Mouse (Mus musculus): Measurements from ENCODE around the gene Dnah6. TPM values are rescaled to one million over a fixed set of nuclear protein-coding genes. Genes with fewer than 3 reads are reported as not detected.

Dnah6 gene
- polyA plus RNA-seq, 1 experiment from 2014 or later = 0.03 TPM

GRCm38 (mm10) chr6:73143403-73143802, 78.0 kb downstream of the Dnah6 start:
- Histone ChIP-seq H3K9me3 (replicated peaks; ENCODE audit: control insufficient read depth, low read length) (0 out of 2 replicates have a peak, but pooled peaks cover 3% of the 10 kb centered on the region), H3K27me3 (ENCODE audit: control insufficient read depth, insufficient read depth, low read length) (no peaks in the 10 kb centered on the region), H3K36me3 (ENCODE audit: control insufficient read depth, insufficient read depth, low read length) (no peaks in the 10 kb centered on the region), H3K4me1 (ENCODE audit: control insufficient read depth, insufficient read depth, low read length) (no peaks in the 10 kb centered on the region), H3K4me2 (no peak overlapping the region), H3K9ac (ENCODE audit: low read depth, low read length) (no peak overlapping the region), H3K27ac (ENCODE audit: low read depth, low read length) (no peak overlapping the region), H3K4me3 (ENCODE audit: low read depth, low read length) (no peak overlapping the region)
- ATAC-seq (replicated peaks; ENCODE audit: insufficient number of reproducible peaks, low FRiP score, low TSS enrichment) = no peak
- WGBS (ENCODE audit: insufficient replicate concordance) = 87% methylated on average over 7 of the region's 7 CpGs

- Histone ChIP-seq H3K9me3 (replicated peaks; ENCODE audit: control insufficient read depth, low read length) (0 out of 2 replicates have a peak, but pooled peaks cover 3% of the 10 kb centered on the region), H3K36me3 (ENCODE audit: control insufficient read depth, insufficient read depth, low read length) (no peaks in the 10 kb centered on the region), H3K27ac (ENCODE audit: low read depth, low read length) (no peak overlapping the region), H3K27me3 (ENCODE audit: control insufficient read depth, insufficient read depth, low read length) (no peaks in the 10 kb centered on the region), H3K4me2 (no peak overlapping the region), H3K4me3 (ENCODE audit: low read depth, low read length) (no peak overlapping the region), H3K9ac (ENCODE audit: low read depth, low read length) (no peak overlapping the region), H3K4me1 (ENCODE audit: control insufficient read depth, insufficient read depth, low read length) (no peaks in the 10 kb centered on the region)
- no peak for ATAC-seq (replicated peaks; ENCODE audit: insufficient number of reproducible peaks, low FRiP score, low TSS enrichment)
- WGBS (ENCODE audit: insufficient replicate concordance) = 84% methylated on average over 4 of the region's 4 CpGs
Observed at GRCm38 (mm10) chr6:73142776-73143175, 78.7 kb downstream of the Dnah6 start.

DNA sequence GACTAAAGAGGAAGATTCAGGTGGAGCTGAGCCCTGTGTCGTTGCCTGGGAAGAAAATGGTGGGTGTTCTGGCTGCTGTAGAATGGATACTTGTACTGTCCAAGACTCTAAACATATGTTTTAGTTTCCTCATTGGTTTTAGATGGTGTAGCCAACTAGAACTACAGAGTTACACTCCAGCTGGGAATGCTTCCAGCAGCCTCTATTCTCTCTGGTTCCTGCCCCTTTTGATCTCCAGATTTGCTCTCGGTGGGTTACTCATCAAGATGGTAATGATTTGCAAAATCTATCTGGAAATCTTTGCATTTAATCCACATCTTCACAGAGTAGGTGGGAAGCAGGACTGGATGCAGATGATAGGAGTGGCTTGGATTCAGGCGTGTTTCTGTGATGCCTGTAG, 80.6 kb downstream of the Dnah6 start:
- 82% methylated on average over 3 of the region's 3 CpGs for WGBS (ENCODE audit: insufficient replicate concordance)
- no peak overlapping the region for H3K4me2 ChIP-seq
- H3K27me3 ChIP-seq (ENCODE audit: control insufficient read depth, insufficient read depth, low read length) = no peaks in the 10 kb centered on the region
- no peaks in the 10 kb centered on the region for H3K36me3 ChIP-seq (ENCODE audit: control insufficient read depth, insufficient read depth, low read length)
- no peak overlapping the region for H3K27ac ChIP-seq (ENCODE audit: low read depth, low read length)
- H3K4me1 ChIP-seq (ENCODE audit: control insufficient read depth, insufficient read depth, low read length) = no peaks in the 10 kb centered on the region
- 0 out of 2 replicates have a peak, but pooled peaks cover 3% of the 10 kb centered on the region for H3K9me3 ChIP-seq (replicated peaks; ENCODE audit: control insufficient read depth, low read length)
- H3K9ac ChIP-seq (ENCODE audit: low read depth, low read length) = no peak overlapping the region
- ATAC-seq (replicated peaks; ENCODE audit: insufficient number of reproducible peaks, low FRiP score, low TSS enrichment) = no peak
- H3K4me3 ChIP-seq (ENCODE audit: low read depth, low read length) = no peak overlapping the region

- Histone ChIP-seq H3K9ac (ENCODE audit: low read depth, low read length) (no peak overlapping the region), H3K27ac (ENCODE audit: low read depth, low read length) (no peak overlapping the region), H3K9me3 (replicated peaks; ENCODE audit: control insufficient read depth, low read length) (no peaks in the 10 kb centered on the region), H3K4me1 (ENCODE audit: control insufficient read depth, insufficient read depth, low read length) (no peaks in the 10 kb centered on the region), H3K4me2 (no peak overlapping the region), H3K4me3 (ENCODE audit: low read depth, low read length) (no peak overlapping the region), H3K36me3 (ENCODE audit: control insufficient read depth, insufficient read depth, low read length) (no peaks in the 10 kb centered on the region), H3K27me3 (ENCODE audit: control insufficient read depth, insufficient read depth, low read length) (no peaks in the 10 kb centered on the region)
- no peak for ATAC-seq (replicated peaks; ENCODE audit: insufficient number of reproducible peaks, low FRiP score, low TSS enrichment)
- 44% methylated on average over 5 of the region's 5 CpGs for WGBS (ENCODE audit: insufficient replicate concordance)
Observed at GRCm38 (mm10) chr6:73132784-73133183, 88.7 kb downstream of the Dnah6 start.

- no peaks in the 10 kb centered on the region for H3K9me3 ChIP-seq (replicated peaks; ENCODE audit: control insufficient read depth, low read length)
- H3K4me1 ChIP-seq (ENCODE audit: control insufficient read depth, insufficient read depth, low read length) = no peaks in the 10 kb centered on the region
- no peaks in the 10 kb centered on the region for H3K27me3 ChIP-seq (ENCODE audit: control insufficient read depth, insufficient read depth, low read length)
- no peak overlapping the region for H3K4me3 ChIP-seq (ENCODE audit: low read depth, low read length)
- WGBS (ENCODE audit: insufficient replicate concordance) = 61% methylated on average over 9 of the region's 9 CpGs
- no peak overlapping the region for H3K9ac ChIP-seq (ENCODE audit: low read depth, low read length)
- H3K36me3 ChIP-seq (ENCODE audit: control insufficient read depth, insufficient read depth, low read length) = no peaks in the 10 kb centered on the region
- no peak for ATAC-seq (replicated peaks; ENCODE audit: insufficient number of reproducible peaks, low FRiP score, low TSS enrichment)
- H3K4me2 ChIP-seq = no peak overlapping the region
- H3K27ac ChIP-seq (ENCODE audit: low read depth, low read length) = no peak overlapping the region
Observed at GRCm38 (mm10) chr6:73127594-73127993, 93.9 kb downstream of the Dnah6 start.

DNA sequence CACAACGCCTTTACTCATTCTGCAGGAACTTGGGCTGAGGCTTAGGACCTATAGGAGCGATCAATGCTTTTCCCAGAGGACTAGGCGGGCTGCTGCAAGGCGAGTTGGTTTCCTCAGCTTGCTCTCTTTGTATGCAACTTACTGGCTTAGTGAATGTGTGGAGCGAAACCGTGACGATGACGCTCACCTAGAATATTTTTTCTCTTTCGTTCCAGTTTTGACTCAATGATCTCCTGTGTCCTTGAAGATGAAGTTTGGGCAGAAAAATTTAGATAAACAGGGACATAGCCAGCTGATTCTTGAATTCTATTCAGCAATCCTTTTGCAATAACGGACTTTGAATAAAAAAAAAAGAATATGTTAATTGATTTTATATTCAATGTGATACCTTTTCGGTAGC, 101.1 kb downstream of the Dnah6 start:
- H3K4me3 ChIP-seq (ENCODE audit: low read depth, low read length) = no peak overlapping the region
- no peak for ATAC-seq (replicated peaks; ENCODE audit: insufficient number of reproducible peaks, low FRiP score, low TSS enrichment)
- no peaks in the 10 kb centered on the region for H3K9me3 ChIP-seq (replicated peaks; ENCODE audit: control insufficient read depth, low read length)
- H3K4me2 ChIP-seq = no peak overlapping the region
- H3K27ac ChIP-seq (ENCODE audit: low read depth, low read length) = no peak overlapping the region
- H3K27me3 ChIP-seq (ENCODE audit: control insufficient read depth, insufficient read depth, low read length) = no peaks in the 10 kb centered on the region
- no peaks in the 10 kb centered on the region for H3K36me3 ChIP-seq (ENCODE audit: control insufficient read depth, insufficient read depth, low read length)
- no peak overlapping the region for H3K9ac ChIP-seq (ENCODE audit: low read depth, low read length)
- H3K4me1 ChIP-seq (ENCODE audit: control insufficient read depth, insufficient read depth, low read length) = no peaks in the 10 kb centered on the region
- WGBS (ENCODE audit: insufficient replicate concordance) = 85% methylated on average over 11 of the region's 11 CpGs

DNA sequence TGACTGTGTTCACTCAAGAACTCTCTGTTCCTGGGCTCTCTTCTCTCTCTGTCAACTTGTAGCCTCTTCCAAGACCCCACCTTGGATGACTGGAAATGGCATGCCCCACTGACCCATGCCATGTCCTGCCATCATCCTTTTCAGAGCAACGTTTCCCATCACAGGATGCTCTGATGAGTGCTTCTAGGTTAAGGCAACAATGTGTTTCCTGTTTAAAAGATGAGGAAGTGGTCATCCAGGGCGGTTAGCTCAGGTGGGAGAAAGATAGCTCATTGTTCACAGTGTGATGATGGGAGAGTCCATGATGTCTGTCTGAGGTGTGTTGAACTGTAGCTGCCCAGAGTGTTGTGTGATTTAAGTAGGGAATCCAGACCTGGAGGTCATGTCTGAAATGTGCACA, 107.6 kb downstream of the Dnah6 start:
- ATAC-seq (replicated peaks; ENCODE audit: insufficient number of reproducible peaks, low FRiP score, low TSS enrichment) = no peak
- H3K27ac ChIP-seq (ENCODE audit: low read depth, low read length) = no peak overlapping the region
- H3K27me3 ChIP-seq (ENCODE audit: control insufficient read depth, insufficient read depth, low read length) = no peaks in the 10 kb centered on the region
- H3K36me3 ChIP-seq (ENCODE audit: control insufficient read depth, insufficient read depth, low read length) = no peaks in the 10 kb centered on the region
- no peaks in the 10 kb centered on the region for H3K4me1 ChIP-seq (ENCODE audit: control insufficient read depth, insufficient read depth, low read length)
- no peak overlapping the region for H3K4me2 ChIP-seq
- no peak overlapping the region for H3K9ac ChIP-seq (ENCODE audit: low read depth, low read length)
- H3K4me3 ChIP-seq (ENCODE audit: low read depth, low read length) = no peak overlapping the region
- no peaks in the 10 kb centered on the region for H3K9me3 ChIP-seq (replicated peaks; ENCODE audit: control insufficient read depth, low read length)
- WGBS (ENCODE audit: insufficient replicate concordance) = 38% methylated on average over 2 of the region's 2 CpGs

- Histone ChIP-seq H3K9me3 (replicated peaks; ENCODE audit: control insufficient read depth, low read length) (no peaks in the 10 kb centered on the region), H3K4me2 (no peak overlapping the region), H3K36me3 (ENCODE audit: control insufficient read depth, insufficient read depth, low read length) (no peaks in the 10 kb centered on the region), H3K27me3 (ENCODE audit: control insufficient read depth, insufficient read depth, low read length) (no peaks in the 10 kb centered on the region), H3K4me3 (ENCODE audit: low read depth, low read length) (no peak overlapping the region), H3K27ac (ENCODE audit: low read depth, low read length) (no peak overlapping the region), H3K4me1 (ENCODE audit: control insufficient read depth, insufficient read depth, low read length) (no peaks in the 10 kb centered on the region), H3K9ac (ENCODE audit: low read depth, low read length) (no peak overlapping the region)
- WGBS (ENCODE audit: insufficient replicate concordance) = 57% methylated on average over 2 of the region's 2 CpGs
- no peak for ATAC-seq (replicated peaks; ENCODE audit: insufficient number of reproducible peaks, low FRiP score, low TSS enrichment)
Observed at GRCm38 (mm10) chr6:73113365-73113764, 108.1 kb downstream of the Dnah6 start.

- ATAC-seq (replicated peaks; ENCODE audit: insufficient number of reproducible peaks, low FRiP score, low TSS enrichment) = no peak; the same call in 1 of the 2 replicates
Observed at GRCm38 (mm10) chr6:73093133-73093532, 128.3 kb downstream of the Dnah6 start.

More at GRCm38 (mm10) chr6:73093133-73093532, 128.3 kb downstream of the Dnah6 start:
- no peak overlapping the region for H3K27ac ChIP-seq (ENCODE audit: low read depth, low read length)
- H3K4me1 ChIP-seq (ENCODE audit: control insufficient read depth, insufficient read depth, low read length) = no peaks in the 10 kb centered on the region
- no peaks in the 10 kb centered on the region for H3K36me3 ChIP-seq (ENCODE audit: control insufficient read depth, insufficient read depth, low read length)
- no peak overlapping the region for H3K4me2 ChIP-seq
- 85% methylated on average over 4 of the region's 4 CpGs for WGBS (ENCODE audit: insufficient replicate concordance)
- no peaks in the 10 kb centered on the region for H3K27me3 ChIP-seq (ENCODE audit: control insufficient read depth, insufficient read depth, low read length)
- no peak overlapping the region for H3K9ac ChIP-seq (ENCODE audit: low read depth, low read length)
- H3K4me3 ChIP-seq (ENCODE audit: low read depth, low read length) = no peak overlapping the region
- H3K9me3 ChIP-seq (replicated peaks; ENCODE audit: control insufficient read depth, low read length) = no peaks in the 10 kb centered on the region
